Mouse (Mus musculus): ENCODE data around the gene Ccdc84. TPM values are rescaled to one million over a fixed set of nuclear protein-coding genes. Genes with fewer than 3 reads are reported as not detected.

Ccdc84 gene
- total RNA-seq, 2 experiments from 2014 or later: 21.5 to 25.7 TPM

- Histone ChIP-seq H3K4me3 (no peak overlapping the region), H3K27ac (no peak overlapping the region)
- TF ChIP-seq CTCF (conservative IDR thresholded peaks at IDR 0.05): no peak
- no peak for DNase-seq (ENCODE audit: low spot score in 2 of 2)
Observed at GRCm38 (mm10) chr9:44401081-44401480, 17.3 kb downstream of the Ccdc84 start.

- TF ChIP-seq CTCF (conservative IDR thresholded peaks at IDR 0.05): no peak
- no peak for DNase-seq (ENCODE audit: low spot score in 2 of 2)
- no peak overlapping the region for H3K4me3 ChIP-seq
- H3K27ac ChIP-seq: no peak overlapping the region
Observed at GRCm38 (mm10) chr9:44399795-44400114, 18.6 kb downstream of the Ccdc84 start.

GRCm38 (mm10) chr9:44399114-44399794 lies 19.1 kb downstream of the Ccdc84 start:
- no peak for TF ChIP-seq CTCF (conservative IDR thresholded peaks at IDR 0.05)
- Histone ChIP-seq H3K27ac (peak overlapping the region; percentile 95; the same call in 1 of the 2 replicates), H3K4me3 (no peak overlapping the region)
- no peak for DNase-seq (ENCODE audit: low spot score in 2 of 2)

GRCm38 (mm10) chr9:44398551-44398950 lies 19.8 kb downstream of the Ccdc84 start:
- no peak for DNase-seq (ENCODE audit: low spot score in 2 of 2)
- TF ChIP-seq CTCF (conservative IDR thresholded peaks at IDR 0.05): no peak
- Histone ChIP-seq H3K27ac (peak overlapping the region; percentile 95), H3K4me3 (peak overlapping the region; percentile 69)

GRCm38 (mm10) chr9:44398087-44398486 lies 20.3 kb downstream of the Ccdc84 start:
- peak overlapping the region; percentile 95 for H3K27ac ChIP-seq
- peak overlapping the region; percentile 69 for H3K4me3 ChIP-seq
- TF ChIP-seq CTCF (conservative IDR thresholded peaks at IDR 0.05): peak; percentile 37; the same call in 1 of the 2 replicates
- DNase-seq (ENCODE audit: low spot score in 2 of 2): no peak

GRCm38 (mm10) chr9:44396684-44397411 lies 21.5 kb downstream of the Ccdc84 start, which contains the start of gene Slc37a4:
Gene Slc37a4, plus strand, starts transcription at chr9:44396852.
- DNase-seq (ENCODE audit: low spot score in 2 of 2): peak; percentile 82 to 93
- peak within 1 kb of the TSS; percentile 69 for H3K4me3 ChIP-seq
- TF ChIP-seq CTCF (conservative IDR thresholded peaks at IDR 0.05): peak; percentile 35
- peak within 1 kb of the TSS; percentile 95 for H3K27ac ChIP-seq

GRCm38 (mm10) chr9:44391466-44391865 lies 26.9 kb downstream of the Ccdc84 start:
- Histone ChIP-seq H3K4me3 (no peak overlapping the region), H3K27ac (no peak overlapping the region)
- peak in 1 of 2 experiments; percentile 76 for DNase-seq (ENCODE audit: low spot score in 2 of 2)
- TF ChIP-seq CTCF (conservative IDR thresholded peaks at IDR 0.05): peak; percentile 90

- peak in 1 of 2 experiments; percentile 44 for DNase-seq (ENCODE audit: low spot score in 2 of 2)
- peak; percentile 87 for TF ChIP-seq CTCF (conservative IDR thresholded peaks at IDR 0.05)
- Histone ChIP-seq H3K27ac (no peak overlapping the region), H3K4me3 (no peak overlapping the region)
Observed at GRCm38 (mm10) chr9:44389273-44389672, 29.1 kb downstream of the Ccdc84 start.

GRCm38 (mm10) chr9:44387221-44387620 lies 31.1 kb downstream of the Ccdc84 start:
- TF ChIP-seq CTCF (conservative IDR thresholded peaks at IDR 0.05): no peak
- Histone ChIP-seq H3K4me3 (no peak overlapping the region), H3K27ac (no peak overlapping the region)
- no peak for DNase-seq (ENCODE audit: low spot score in 2 of 2)

GRCm38 (mm10) chr9:44384596-44384995 lies 33.8 kb downstream of the Ccdc84 start:
- no peak for TF ChIP-seq CTCF (conservative IDR thresholded peaks at IDR 0.05)
- Histone ChIP-seq H3K27ac (no peak overlapping the region), H3K4me3 (no peak overlapping the region)
- DNase-seq (ENCODE audit: low spot score in 2 of 2): no peak

- Histone ChIP-seq H3K4me3 (peak overlapping the region; percentile 75), H3K27ac (peak overlapping the region; percentile 91)
- DNase-seq (ENCODE audit: low spot score in 2 of 2): no peak
- TF ChIP-seq CTCF (conservative IDR thresholded peaks at IDR 0.05): no peak
Observed at GRCm38 (mm10) chr9:44379862-44380261, 38.5 kb downstream of the Ccdc84 start.

GRCm38 (mm10) chr9:44379054-44379834 lies 39.1 kb downstream of the Ccdc84 start, which contains the start of gene Hyou1:
Gene Hyou1, plus strand, starts transcription at chr9:44379490.
- Histone ChIP-seq H3K27ac (peak within 1 kb of the TSS; percentile 91), H3K4me3 (peak within 1 kb of the TSS; percentile 75)
- TF ChIP-seq CTCF (conservative IDR thresholded peaks at IDR 0.05): peak; percentile 80
- DNase-seq (ENCODE audit: low spot score in 2 of 2): peak; percentile 99

Measured in layer of hippocampus, adult 2 months (tissue).